Mouse (Mus musculus) WW6 (cell line): ENCODE data around the gene Rab37.
A peak's percentile ranks its signal among the peaks of the same experiment; 100 is the strongest.

Source experiments
- DNase-seq: peaks from one replicate; pipeline ENCODE4 v3.0.0-alpha.2; 2013; ENCODE audit warnings: low read depth, low spot score

The Rab37 gene

GRCm38 (mm10) chr11:115085064-115085463 lies 6.2 kb upstream of the Rab37 start:
- no peak for DNase-seq

- DNase-seq: no peak
Measured at GRCm38 (mm10) chr11:115086213-115086612, 5.0 kb upstream of the Rab37 start.

DNA sequence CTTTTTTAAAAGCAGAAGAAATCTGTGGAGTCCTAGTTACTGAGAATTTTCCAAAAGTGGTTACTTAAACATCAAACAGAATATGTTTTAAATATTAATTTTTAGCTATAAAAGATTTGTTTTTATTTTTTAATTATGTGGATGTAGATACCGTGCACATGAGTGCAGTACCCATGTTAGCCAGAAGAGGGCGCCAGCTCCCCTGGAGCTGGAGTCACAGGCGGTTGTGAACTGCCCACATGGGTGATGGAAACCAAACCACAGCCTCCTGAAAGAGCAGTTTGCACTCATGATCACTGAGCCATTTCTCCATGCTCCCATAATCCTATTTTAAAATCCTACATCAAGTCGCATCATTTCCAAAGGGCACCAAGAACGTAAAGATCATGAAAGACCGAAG lies 1.4 kb upstream of the Rab37 start:
- DNase-seq: no peak

DNA sequence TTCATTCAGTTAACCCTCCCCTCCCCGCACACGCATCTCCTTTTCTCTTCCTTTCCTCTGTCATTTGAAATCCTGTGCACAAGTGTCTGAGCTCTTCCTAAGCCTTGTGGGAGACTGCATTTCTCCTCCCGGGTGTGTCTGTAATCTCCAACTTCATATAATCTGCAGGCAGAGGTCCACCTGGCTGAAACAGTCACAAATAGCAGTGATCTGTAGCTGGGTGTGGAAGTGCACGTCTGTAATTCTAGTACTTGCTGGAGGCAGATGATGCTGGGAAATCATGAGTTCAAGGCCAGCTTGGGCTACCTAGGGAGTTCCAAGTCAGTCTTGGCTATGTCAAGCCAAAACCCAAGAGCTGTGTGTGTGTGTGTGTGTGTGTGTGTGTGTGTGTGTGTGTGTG lies 909 bp downstream of the Rab37 start:
- no peak for DNase-seq

GRCm38 (mm10) chr11:115098203-115098932 lies 7.1 kb downstream of the Rab37 start:
- DNase-seq: no peak

DNA sequence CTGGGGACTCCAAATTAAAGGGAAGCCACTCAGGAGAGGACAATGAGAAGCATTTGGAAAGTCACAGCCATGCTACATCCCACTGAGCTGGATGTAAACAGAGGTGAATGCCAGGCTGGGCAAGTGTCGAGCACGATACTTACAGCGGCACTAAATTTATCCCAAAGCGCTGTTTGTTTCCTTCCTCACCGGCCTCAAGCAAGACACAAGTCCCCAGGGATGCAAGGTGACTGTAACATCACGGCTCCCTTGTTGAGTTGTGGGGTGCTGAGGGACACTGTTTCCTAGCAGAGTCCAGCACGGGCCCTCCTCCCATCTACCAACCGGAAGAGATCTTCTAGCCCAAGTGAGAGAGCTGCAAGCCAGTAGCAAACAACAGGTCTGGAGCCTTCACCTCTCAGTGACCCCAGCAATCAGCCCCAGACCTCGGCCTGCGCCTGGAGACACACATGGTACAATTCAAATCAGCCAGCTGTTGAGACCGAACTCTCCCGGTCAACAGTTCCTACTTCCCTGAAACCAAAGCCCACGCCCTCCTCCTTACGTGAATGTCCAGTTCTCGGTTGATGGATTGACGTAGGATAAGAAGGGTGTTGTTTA lies 8.1 kb downstream of the Rab37 start:
- no peak for DNase-seq

DNA sequence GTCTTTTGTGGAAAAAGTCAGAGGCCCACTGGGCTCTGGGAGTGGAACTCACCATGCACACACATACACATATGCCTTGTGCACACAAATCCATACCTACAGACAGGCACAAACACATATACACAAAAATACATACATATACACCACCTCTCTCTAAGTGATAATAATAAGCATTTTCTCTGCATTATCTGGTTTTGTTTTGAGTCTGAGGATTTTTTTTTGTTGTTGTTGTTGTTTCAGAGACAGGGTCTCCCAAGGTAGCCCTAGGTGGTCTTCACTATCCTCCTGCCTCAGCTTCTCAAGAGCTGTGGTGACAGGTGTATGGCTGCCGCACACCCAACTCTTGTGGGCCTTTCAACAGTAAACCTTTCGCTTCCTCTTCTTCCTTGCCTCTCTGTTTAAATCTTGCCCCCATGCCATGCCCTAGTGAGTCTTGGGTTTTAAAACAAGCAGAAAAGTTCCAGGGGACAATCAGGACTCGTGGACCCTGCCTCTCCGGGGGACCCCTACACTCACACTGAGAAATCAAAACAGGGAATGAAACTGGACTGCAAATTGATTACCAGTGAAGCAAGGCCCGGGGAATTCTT lies 8.9 kb downstream of the Rab37 start:
- no peak for DNase-seq

- DNase-seq: no peak
Measured at GRCm38 (mm10) chr11:115100741-115101140, 9.5 kb downstream of the Rab37 start.

GRCm38 (mm10) chr11:115101615-115102051 lies 10.4 kb downstream of the Rab37 start:
- no peak for DNase-seq

GRCm38 (mm10) chr11:115102116-115102515 lies 10.9 kb downstream of the Rab37 start:
- no peak for DNase-seq

DNA sequence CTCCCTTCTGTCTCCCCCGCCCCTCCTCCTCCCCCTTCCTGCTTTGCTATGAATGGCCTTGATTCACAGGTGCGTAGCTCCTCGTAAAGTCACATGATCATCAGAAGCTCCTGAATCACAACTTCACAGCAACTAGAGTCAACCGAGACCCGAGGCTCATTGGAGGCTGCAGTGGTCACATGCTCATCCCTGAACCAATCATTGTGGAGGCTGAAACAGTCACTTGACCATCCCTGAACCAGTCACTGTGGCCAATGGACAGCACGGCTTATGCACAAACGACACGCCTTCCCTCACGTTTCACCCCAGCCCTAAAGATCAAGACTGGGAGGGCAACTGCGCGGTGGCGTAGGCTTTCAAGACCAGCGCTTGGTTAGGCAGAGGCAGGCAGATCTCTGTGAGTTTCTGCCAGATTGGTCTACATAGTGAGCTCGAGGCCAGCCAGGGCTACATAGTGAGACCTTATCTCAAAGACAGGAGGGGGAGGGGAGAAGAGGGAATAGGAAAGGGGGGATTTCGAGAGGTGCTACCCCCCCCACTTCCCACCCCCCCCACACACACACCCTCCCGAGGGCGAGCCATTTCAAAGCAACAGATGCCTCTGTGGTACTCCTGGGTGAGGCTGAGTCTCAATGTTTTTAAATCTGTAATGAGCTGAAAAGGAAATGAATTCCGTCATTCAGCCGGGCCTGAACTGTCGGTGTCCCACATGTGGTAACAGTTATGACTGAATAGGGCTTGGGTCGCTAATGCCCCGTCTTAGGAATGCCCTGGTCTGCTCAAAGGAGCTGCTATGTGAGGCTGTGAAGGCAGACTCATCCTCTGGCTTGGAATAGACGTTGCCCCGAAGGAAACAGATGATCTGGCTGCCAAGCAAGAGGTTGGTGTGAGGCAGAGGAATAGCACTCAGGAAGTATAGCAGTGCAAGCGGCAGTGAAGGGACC lies 12.5 kb downstream of the Rab37 start:
- DNase-seq: peak; percentile 65

DNA sequence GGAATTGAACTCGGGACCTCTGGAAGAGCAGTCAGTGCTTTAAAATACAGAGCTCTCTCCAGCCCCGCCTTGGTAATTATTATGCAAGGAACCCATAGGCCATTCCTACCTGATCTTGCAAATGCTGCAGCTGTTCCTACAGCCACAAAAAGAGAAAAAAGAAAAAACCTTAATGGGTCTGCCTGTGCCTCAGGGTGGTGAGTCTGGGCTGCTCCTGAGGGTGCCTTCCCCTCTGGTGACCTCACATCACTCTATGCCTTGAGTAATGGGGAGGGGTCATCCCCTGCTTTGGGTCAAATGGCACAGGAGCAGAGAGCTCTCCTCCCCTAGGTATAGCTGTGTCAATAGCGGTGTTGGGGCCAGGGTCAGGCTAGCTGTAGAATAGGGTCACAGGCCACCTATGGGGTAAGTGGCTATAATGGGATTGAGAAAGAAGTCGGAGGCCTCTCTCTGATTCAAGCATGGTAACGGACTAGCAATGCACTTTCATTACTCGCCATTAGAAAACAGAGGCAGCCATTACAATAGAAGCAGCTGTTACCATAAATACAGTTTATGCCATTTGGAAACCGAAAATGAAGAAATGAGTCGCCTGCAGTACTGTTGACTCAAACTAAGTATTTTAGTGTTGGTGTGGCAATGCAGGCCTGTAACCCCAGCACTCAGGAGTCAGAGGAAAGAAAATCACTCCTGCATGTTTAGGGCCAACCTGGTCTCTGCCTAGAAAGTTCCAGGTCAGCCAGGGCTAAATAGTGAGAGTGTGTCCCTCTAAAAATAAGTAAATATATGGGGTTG lies 13.7 kb downstream of the Rab37 start:
- no peak for DNase-seq

DNA sequence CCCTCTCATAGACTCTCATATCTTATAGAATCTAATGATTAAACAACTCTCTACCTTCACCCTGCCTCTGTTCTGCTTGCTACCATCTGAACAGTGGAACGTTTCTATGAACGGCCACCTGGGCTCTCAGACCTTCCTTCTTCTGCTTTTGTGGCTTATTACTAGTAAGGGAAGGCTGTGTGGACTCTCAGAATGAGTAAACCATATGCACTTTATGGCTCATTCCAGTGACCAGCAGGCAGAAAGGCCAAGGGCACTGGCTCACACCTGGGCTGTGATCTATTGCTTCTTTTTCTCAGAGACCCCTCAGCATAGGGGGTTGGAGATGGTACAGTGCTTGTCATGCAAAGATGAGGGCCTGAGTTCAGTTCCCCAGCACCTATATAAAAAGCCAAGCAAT lies 15.4 kb downstream of the Rab37 start:
- no peak for DNase-seq

DNA sequence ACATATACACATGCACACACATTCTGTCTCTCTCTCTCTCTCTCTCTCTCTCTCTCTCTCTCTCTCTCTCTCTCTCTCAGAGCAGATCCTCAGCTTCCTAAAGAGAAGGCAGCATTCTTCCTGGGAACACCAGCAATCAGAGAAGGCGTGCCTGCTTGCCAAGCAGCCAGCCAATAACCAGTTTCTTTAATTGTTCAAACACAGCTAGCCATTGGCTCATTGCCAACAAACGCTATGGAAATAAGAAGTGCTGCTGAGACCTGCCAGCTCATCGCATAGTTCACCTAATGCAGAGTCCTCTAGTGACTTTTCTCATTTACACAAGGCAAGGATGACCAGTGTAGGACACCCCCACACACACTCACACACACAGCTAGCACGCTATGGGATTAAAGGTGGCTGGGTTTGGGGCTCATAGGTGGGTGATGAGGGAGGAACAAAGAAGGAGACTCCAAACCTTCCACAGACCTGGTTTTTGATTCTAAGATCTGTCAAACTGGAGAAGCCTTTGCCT lies 16.2 kb downstream of the Rab37 start:
- no peak for DNase-seq

- DNase-seq: no peak
Measured at GRCm38 (mm10) chr11:115108176-115108575, 16.9 kb downstream of the Rab37 start.

- no peak for DNase-seq
Measured at GRCm38 (mm10) chr11:115110271-115110670, 19.0 kb downstream of the Rab37 start.

DNA sequence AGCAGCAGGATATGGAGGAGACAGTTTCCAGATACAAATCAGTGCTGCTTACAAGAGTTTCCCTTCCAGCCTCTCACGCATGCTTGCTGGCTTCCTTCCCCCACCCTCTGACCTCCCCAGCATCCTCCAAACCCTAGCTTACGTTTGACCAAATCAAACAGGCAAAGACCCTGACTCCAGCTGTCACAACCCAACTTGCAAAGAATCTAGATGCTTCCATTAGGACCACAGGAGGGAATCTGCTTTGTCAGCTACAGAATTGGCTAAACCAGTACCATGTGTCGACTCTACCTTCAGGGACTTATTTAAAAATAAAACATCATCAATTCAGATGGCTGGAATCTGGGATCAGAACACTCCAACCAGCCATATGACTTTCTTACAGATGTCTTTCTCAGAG lies 21.0 kb downstream of the Rab37 start:
- DNase-seq: no peak

DNA sequence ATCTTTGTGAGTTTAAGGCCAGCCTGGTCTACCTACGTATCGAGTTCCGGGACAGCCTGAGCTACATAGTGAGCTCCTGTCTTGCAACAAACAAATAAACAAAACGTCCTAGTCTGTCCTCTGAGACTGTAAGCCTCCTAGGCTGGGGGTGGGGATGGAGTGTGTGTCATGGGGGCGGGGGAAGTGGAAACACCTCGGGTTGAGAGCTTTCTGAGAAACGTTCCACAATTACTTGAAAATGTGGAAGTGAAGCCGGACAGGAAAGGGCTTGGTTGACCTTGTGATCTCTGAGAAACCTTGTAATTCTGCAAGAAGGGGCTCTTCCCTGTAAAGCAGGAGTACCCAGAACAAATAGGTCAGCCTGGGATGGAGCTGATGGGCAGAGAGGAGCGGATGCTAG lies 28.2 kb downstream of the Rab37 start:
- no peak for DNase-seq

- DNase-seq: no peak
Measured at GRCm38 (mm10) chr11:115128483-115128882, 37.3 kb downstream of the Rab37 start.

GRCm38 (mm10) chr11:115129508-115130126 lies 38.4 kb downstream of the Rab37 start:
- DNase-seq: no peak
